Mouse (Mus musculus) liver, adult 10 weeks (tissue): ENCODE measurements around the gene Nbdy. TPM values are rescaled to one million over a fixed set of nuclear protein-coding genes. Genes with fewer than 3 reads are reported as not detected.

Experiments
- polyA plus RNA-seq: library from polyadenylated mRNA; stranded (reverse); fragments of 350-450 nt; fragmentation: Illumina TruSeq; extraction: RNeasy Lipid Tissue Mini Kit (QIAGEN cat#74804); gene quantifications from one replicate; pipeline ENCODE4 v1.2.3, GENCODE M21; 2014; ENCODE audit warnings: low read depth, low replicate concordance

Gene Nbdy
- 28.8 TPM for polyA plus RNA-seq

DNA sequence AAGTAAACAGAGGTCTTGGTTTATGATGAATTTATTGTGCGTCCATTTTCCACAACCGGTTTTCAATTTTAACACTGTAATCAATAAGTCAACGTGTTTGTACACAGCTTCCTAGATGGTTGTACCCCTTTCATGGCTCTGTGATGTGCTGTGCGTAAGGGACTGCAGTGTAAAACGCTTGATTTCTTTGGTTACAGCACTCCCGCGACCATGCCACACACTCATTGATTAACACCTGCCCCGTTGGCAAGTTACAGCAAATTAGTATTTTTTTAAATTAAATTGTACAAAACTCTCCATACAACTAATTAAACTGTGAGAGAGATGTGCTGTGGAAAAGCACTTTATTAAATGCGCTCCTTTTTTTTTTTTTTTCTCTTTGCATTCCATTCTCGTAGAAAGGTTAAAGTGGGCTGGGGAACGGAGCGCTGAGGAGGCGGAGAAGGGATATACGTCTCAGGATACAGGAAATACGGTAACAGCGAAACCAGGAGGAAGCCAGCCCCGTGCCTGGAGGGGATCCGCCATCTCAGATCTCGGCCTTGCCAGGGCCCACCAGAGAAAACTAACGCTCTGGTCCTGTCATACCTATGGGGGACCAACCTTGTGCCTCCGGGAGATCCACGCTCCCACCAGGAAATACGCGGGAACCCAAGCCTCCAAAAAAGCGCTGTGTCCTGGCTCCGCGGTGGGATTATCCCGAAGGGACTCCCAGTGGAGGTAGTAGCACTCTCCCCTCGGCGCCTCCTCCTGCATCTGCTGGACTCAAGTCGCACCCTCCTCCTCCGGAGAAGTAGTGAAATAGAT, at the start of gene Nbdy:
TSS of gene Nbdy (plus strand) at position 481 of the 807 bp plus-strand sequence.

DNA sequence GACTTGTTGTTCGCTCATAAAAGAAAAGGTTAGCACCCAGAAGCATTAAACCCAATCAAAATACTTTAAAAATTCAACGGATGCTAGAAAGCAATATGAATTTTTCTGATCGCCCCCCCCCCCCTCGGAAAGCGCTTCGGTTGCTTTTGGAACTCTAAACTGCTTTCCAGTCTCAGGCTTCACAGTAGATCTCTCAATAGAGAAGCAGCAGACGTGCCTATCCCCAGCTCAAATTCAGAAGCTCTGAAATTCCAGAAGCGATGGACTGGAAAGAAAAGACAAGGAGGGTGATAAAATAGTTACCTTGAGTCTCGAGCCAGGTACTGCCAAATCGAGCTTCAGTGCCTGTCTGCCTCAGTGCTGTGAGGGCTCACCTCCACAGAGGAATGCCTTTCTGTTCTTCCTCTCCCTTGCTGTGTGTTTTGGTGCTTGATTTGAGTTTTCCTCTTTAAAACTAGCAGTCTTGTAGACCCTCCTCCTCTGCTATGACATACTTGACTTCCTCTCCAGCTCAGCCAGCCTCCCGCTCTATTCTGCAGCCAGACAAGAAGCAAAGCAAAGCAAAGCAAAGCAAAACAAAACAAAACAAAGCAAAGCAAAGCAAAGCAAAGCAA, 27.5 kb upstream of the Nbdy start, which contains the start of gene Kctd12b:
TSS of gene Kctd12b (minus strand) at position 610 of the 614 bp plus-strand sequence.

Other genes starting within 250 kb of the Nbdy start
- 16.2 TPM for gene Ubqln2, start 225.4 kb upstream of the Nbdy start, polyA plus RNA-seq
- not detected for gene Cypt3, start 165.0 kb upstream of the Nbdy start, polyA plus RNA-seq
- 3.3 TPM for gene Kctd12b, start 27.2 kb upstream of the Nbdy start, polyA plus RNA-seq
- 0.29 TPM for gene Spin2c, start 108.6 kb downstream of the Nbdy start, polyA plus RNA-seq